Mouse (Mus musculus): ENCODE results near the gene Zmiz1. TPM values are rescaled to one million over a fixed set of nuclear protein-coding genes. Genes with fewer than 3 reads are reported as not detected.

Zmiz1 gene
- polyA plus RNA-seq, 1 experiment from 2014 or later, result 9.1 TPM

DNA sequence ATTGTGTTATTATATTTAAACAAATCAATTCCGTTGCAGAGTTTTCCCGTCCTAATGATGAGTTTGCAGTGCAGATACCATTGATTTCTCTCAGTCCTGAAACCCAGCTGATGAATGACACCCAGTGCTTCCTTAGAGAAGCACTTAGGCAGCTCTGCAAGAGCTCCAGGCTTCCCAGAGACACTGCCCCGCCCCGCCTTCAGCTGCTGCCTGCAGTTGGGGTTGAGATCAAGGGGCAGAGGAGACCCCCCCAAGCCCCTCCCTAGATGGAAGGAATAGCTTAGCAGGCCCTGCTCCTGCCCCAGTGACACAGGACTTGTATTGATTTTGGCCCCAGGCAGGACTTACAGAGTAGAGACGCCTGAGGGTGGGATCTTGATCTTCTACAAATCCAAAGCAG lies 53.0 kb downstream of the Zmiz1 start:
- H3K27me3 ChIP-seq (replicated peaks), result no peaks in the 10 kb centered on the region
- no peaks in the 10 kb centered on the region for H3K9me3 ChIP-seq (replicated peaks)
- H3K4me3 ChIP-seq, result no peak overlapping the region
- 41% methylated on average over 5 of the region's 5 CpGs for WGBS (ENCODE audit: insufficient replicate concordance)
- peaks cover 90% of the 10 kb centered on the region for H3K4me1 ChIP-seq
- no peak for ATAC-seq
- H3K9ac ChIP-seq, result no peak overlapping the region
- H3K4me2 ChIP-seq, result no peak overlapping the region
- peaks cover 7% of the 10 kb centered on the region; the same call in 1 of the 2 replicates for H3K36me3 ChIP-seq
- 0 out of 2 replicates have a peak overlapping the region, but pooled peaks have one; percentile 1 for H3K27ac ChIP-seq

DNA sequence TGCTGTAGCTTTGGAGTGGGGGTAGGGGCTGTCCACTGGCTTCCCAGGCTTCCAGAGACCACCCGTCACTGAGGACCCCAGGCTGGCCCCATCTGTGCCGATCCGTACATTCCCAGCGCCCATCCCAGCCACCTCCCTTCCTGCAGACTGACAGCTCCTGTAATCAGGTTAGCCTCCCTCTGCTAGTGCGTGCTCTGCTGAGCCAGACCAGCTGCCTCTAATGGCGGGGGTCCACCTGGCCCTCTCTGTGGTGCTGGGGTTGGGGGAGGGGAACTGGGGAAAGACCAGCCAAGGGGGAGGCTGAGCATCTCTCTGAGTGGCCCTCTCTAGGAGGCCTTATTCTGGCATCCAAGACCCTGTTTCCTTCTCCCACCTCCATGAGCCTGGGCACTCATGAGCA lies 53.8 kb downstream of the Zmiz1 start:
- no peak overlapping the region for H3K9ac ChIP-seq
- H3K27ac ChIP-seq, result no peak overlapping the region
- H3K27me3 ChIP-seq (replicated peaks), result no peaks in the 10 kb centered on the region
- no peak overlapping the region for H3K4me3 ChIP-seq
- 58% methylated on average over 6 of the region's 6 CpGs for WGBS (ENCODE audit: insufficient replicate concordance)
- peaks cover 98% of the 10 kb centered on the region for H3K4me1 ChIP-seq
- no peaks in the 10 kb centered on the region for H3K9me3 ChIP-seq (replicated peaks)
- H3K4me2 ChIP-seq, result no peak overlapping the region
- peaks cover 6% of the 10 kb centered on the region; the same call in 1 of the 2 replicates for H3K36me3 ChIP-seq
- no peak for ATAC-seq

- ATAC-seq, result no peak
- Histone ChIP-seq H3K9me3 (replicated peaks) (no peaks in the 10 kb centered on the region), H3K27ac (no peak overlapping the region; the same call in 1 of the 2 replicates), H3K27me3 (replicated peaks) (no peaks in the 10 kb centered on the region), H3K4me2 (no peak overlapping the region), H3K9ac (no peak overlapping the region), H3K4me1 (peaks cover 99% of the 10 kb centered on the region), H3K36me3 (peaks cover under 1% of the 10 kb centered on the region; the same call in 1 of the 2 replicates), H3K4me3 (no peak overlapping the region)
- WGBS (ENCODE audit: insufficient replicate concordance), result 58% methylated on average over 8 of the region's 8 CpGs
Measured at GRCm38 (mm10) chr14:25513496-25513895, 54.5 kb downstream of the Zmiz1 start.

GRCm38 (mm10) chr14:25514943-25515512 lies 56.0 kb downstream of the Zmiz1 start:
- Histone ChIP-seq H3K36me3 (no peaks in the 10 kb centered on the region), H3K4me2 (no peak overlapping the region), H3K9ac (no peak overlapping the region), H3K4me1 (peaks cover 99% of the 10 kb centered on the region), H3K27me3 (replicated peaks) (no peaks in the 10 kb centered on the region), H3K27ac (no peak overlapping the region), H3K9me3 (replicated peaks) (no peaks in the 10 kb centered on the region), H3K4me3 (no peak overlapping the region)
- no peak for ATAC-seq
- 72% methylated on average over 2 of the region's 2 CpGs for WGBS (ENCODE audit: insufficient replicate concordance)

GRCm38 (mm10) chr14:25515924-25516323 lies 56.9 kb downstream of the Zmiz1 start:
- Histone ChIP-seq H3K4me1 (peaks cover 99% of the 10 kb centered on the region), H3K4me3 (no peak overlapping the region), H3K27ac (peak overlapping the region; percentile 84; the same call in 1 of the 2 replicates), H3K4me2 (no peak overlapping the region), H3K9ac (no peak overlapping the region), H3K9me3 (replicated peaks) (no peaks in the 10 kb centered on the region), H3K36me3 (no peaks in the 10 kb centered on the region), H3K27me3 (replicated peaks) (no peaks in the 10 kb centered on the region)
- ATAC-seq, result no peak
- 81% methylated on average over 9 of the region's 9 CpGs for WGBS (ENCODE audit: insufficient replicate concordance)

DNA sequence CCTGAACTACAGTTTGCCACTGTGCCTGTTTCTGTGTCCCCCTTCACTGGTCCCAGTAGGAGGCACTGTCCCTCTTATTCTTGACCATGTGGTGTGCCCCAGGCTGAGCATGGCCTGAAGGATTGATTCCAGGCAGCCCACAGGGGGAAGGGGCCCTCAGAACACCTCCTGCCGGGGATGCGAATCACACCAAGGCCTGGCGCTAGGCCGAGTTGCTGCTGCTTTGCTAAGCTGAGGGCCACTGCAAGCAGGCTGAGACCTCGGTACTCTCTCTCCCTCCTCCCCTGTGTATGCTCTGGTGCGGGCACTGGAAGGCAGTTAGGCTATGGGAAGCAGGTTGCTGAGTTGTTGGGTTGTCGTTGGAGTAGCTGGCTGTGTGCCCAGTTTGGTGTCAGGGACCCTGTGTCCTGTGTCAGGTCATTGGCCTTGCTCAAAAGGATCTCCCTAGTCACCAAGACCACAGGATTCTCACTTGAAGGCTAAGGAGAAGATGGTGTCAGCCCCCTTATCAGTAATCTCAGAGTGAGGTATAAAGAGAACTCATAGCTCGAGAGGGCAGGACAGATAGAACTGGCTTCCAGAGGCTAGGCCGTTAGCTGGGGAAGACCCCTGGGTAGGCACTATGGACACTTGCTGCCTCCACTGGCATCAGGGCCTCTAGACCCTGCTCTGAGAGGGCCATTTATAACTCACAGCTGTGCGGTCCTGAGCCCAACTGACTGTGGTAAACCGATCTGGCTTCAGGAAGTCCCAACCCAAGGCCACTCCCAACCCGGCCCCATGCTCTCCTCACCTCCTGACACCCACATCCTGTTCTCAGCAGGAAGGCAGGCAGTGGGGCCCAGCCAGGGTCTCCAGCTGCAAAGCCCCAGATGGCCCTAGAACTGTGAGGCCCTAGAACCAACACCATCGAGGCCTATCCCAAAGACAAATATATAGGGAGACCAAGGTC lies 57.9 kb downstream of the Zmiz1 start:
- H3K27ac ChIP-seq, result peak overlapping the region; percentile 84
- no peak overlapping the region for H3K4me3 ChIP-seq
- WGBS (ENCODE audit: insufficient replicate concordance), result 11% methylated on average over 13 of the region's 13 CpGs
- H3K9ac ChIP-seq, result peak overlapping the region; percentile 27; the same call in 1 of the 2 replicates
- no peaks in the 10 kb centered on the region for H3K27me3 ChIP-seq (replicated peaks)
- peaks cover 99% of the 10 kb centered on the region for H3K4me1 ChIP-seq
- ATAC-seq, result peak; percentile 60
- peak overlapping the region; percentile 35 for H3K4me2 ChIP-seq
- no peaks in the 10 kb centered on the region for H3K9me3 ChIP-seq (replicated peaks)
- no peaks in the 10 kb centered on the region for H3K36me3 ChIP-seq

DNA sequence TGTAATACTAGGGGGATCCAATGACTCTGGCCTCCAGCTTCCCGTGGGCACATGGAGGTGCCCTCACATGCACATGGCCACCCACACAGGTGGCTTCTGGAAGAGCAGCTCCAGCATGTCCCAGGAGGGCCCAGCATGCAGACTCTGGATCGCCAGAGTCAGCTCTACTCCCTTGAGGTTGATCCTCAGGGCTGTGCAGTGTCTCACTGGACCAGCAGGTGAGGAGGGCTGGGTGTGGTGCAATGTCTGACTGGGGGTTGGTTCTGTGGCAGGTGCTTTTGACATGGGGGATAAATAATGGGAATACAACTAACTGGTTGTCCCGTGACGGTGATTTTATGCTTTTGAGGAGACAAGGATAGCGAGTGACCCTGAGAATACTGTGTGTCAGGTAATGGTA lies 59.7 kb downstream of the Zmiz1 start:
- Histone ChIP-seq H3K36me3 (no peaks in the 10 kb centered on the region; the same call in 1 of the 2 replicates), H3K9ac (no peak overlapping the region), H3K4me1 (peaks cover 99% of the 10 kb centered on the region), H3K4me2 (no peak overlapping the region), H3K27ac (no peak overlapping the region), H3K4me3 (no peak overlapping the region), H3K27me3 (replicated peaks) (no peaks in the 10 kb centered on the region), H3K9me3 (replicated peaks) (no peaks in the 10 kb centered on the region)
- WGBS (ENCODE audit: insufficient replicate concordance), result 79% methylated on average over 5 of the region's 5 CpGs
- no peak for ATAC-seq

DNA sequence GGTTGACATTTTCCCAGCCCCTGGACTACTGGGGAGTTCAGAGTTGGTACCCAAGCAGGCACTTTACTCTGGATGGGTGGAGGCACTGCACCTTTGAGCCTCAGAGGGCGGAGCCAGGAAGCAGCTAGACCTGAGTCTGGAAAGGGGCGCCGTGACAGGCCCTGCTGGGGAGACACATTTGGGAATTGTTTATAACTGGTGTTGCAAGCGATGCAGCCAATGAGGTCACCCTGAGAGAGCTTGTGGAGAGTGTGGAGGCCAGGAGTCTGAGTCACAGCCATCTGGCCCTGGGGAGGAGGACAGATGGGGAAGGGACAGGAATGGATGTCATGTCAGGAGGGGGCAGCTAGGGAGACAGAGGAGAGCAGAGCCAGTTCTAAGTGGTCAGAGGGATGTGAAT lies 60.7 kb downstream of the Zmiz1 start:
- 0 out of 2 replicates have a peak overlapping the region, but pooled peaks have one; percentile 93 for H3K27ac ChIP-seq
- 62% methylated on average over 4 of the region's 4 CpGs for WGBS (ENCODE audit: insufficient replicate concordance)
- no peak overlapping the region for H3K4me2 ChIP-seq

DNA sequence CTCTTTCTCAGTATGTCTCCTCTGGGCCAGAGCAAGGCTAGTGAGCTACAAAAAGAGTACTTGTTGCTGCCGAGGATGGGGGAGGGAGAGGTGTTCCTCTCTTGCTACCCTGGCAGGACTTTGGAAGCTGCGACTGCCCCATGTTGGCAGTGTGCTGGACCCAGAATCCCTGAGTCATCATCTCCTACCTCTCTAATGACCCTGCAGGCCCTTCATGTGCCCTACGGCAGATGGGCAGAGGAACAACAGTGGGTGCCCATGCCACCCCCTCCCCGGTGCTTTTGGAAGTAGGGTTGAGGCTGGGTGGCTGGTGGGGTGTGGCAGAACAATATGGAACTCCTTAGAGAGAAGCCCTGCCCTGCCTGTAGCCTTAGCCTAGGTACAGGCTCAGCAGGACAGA lies 61.6 kb downstream of the Zmiz1 start:
- no peak overlapping the region for H3K4me3 ChIP-seq
- peaks cover 5% of the 10 kb centered on the region; the same call in 1 of the 2 replicates for H3K36me3 ChIP-seq
- H3K4me2 ChIP-seq, result no peak overlapping the region
- no peak overlapping the region for H3K9ac ChIP-seq
- peaks cover 100% of the 10 kb centered on the region for H3K4me1 ChIP-seq
- H3K9me3 ChIP-seq (replicated peaks), result no peaks in the 10 kb centered on the region
- WGBS (ENCODE audit: insufficient replicate concordance), result 69% methylated on average over 4 of the region's 4 CpGs
- H3K27ac ChIP-seq, result peak overlapping the region; percentile 93
- ATAC-seq, result no peak
- H3K27me3 ChIP-seq (replicated peaks), result no peaks in the 10 kb centered on the region

More for the DNA sequence above, 60.7 kb downstream of the Zmiz1 start:
- Histone ChIP-seq H3K9ac (peak overlapping the region; percentile 13; the same call in 1 of the 2 replicates), H3K4me3 (no peak overlapping the region), H3K4me1 (peaks cover 100% of the 10 kb centered on the region), H3K9me3 (replicated peaks) (no peaks in the 10 kb centered on the region), H3K36me3 (peaks cover 5% of the 10 kb centered on the region; the same call in 1 of the 2 replicates), H3K27me3 (replicated peaks) (no peaks in the 10 kb centered on the region)
- no peak for ATAC-seq

GRCm38 (mm10) chr14:25520991-25521390 lies 62.0 kb downstream of the Zmiz1 start:
- Histone ChIP-seq H3K36me3 (peaks cover 6% of the 10 kb centered on the region; the same call in 1 of the 2 replicates), H3K9me3 (replicated peaks) (no peaks in the 10 kb centered on the region), H3K27ac (peak overlapping the region; percentile 93), H3K4me1 (peaks cover 100% of the 10 kb centered on the region), H3K4me3 (no peak overlapping the region), H3K27me3 (replicated peaks) (no peaks in the 10 kb centered on the region), H3K9ac (no peak overlapping the region), H3K4me2 (no peak overlapping the region)
- WGBS (ENCODE audit: insufficient replicate concordance), result 75% methylated on average over 9 of the region's 9 CpGs
- ATAC-seq, result no peak

DNA sequence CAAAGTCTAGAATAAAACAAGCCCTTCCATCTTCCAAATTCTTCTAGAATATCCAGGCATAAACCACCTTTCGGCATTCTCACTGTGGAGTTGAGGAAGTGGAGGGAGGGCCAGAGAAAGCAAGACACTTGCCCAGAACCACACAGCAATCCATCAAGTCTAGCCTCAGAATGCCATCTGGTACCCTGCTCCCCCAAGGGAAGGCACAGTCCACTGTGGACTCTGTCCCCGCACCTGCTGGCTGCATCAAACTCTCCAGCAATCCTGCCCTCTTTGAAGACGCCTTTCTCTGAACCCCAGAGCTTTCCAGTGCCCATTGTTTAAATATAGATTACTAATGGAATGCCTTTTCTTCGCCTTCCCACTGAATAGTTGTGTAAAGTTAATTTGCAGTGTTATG lies 62.5 kb downstream of the Zmiz1 start:
- ATAC-seq, result no peak
- H3K27ac ChIP-seq, result peak overlapping the region; percentile 93

DNA sequence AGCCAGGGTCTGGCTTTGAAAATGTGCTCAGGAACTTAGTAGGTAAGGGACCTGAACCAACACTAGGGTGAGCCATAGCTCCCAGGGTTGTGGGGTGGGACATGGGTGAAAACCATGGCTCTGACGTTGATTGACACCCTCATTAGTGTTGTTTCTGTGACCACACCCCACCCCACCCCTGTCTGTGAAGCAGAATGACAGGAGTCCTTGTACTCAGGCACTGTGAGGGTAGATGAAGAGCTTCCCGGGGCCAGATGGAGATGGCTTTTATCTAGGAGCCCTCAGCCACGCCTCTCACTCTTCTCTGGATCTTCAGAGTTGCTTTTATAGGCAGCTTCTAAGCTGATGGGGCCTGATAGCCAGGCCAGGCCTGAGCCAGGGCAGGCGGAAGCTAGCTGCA lies 63.4 kb downstream of the Zmiz1 start:
- Histone ChIP-seq H3K4me1 (peaks cover 100% of the 10 kb centered on the region), H3K4me2 (peak overlapping the region; percentile 38), H3K27ac (peak overlapping the region; percentile 93), H3K4me3 (no peak overlapping the region), H3K36me3 (peaks cover 9% of the 10 kb centered on the region; the same call in 1 of the 2 replicates), H3K9ac (peak overlapping the region; percentile 64; the same call in 1 of the 2 replicates), H3K27me3 (replicated peaks) (no peaks in the 10 kb centered on the region), H3K9me3 (replicated peaks) (no peaks in the 10 kb centered on the region)
- WGBS (ENCODE audit: insufficient replicate concordance), result 10% methylated on average over 4 of the region's 4 CpGs
- ATAC-seq, result peak; percentile 86

More for the DNA sequence above, 62.5 kb downstream of the Zmiz1 start:
- 75% methylated on average over 4 of the region's 4 CpGs for WGBS (ENCODE audit: insufficient replicate concordance)
- peaks cover 100% of the 10 kb centered on the region for H3K4me1 ChIP-seq
- 0 out of 2 replicates have a peak overlapping the region, but pooled peaks have one; percentile 49 for H3K9ac ChIP-seq
- H3K4me3 ChIP-seq, result no peak overlapping the region
- H3K27me3 ChIP-seq (replicated peaks), result no peaks in the 10 kb centered on the region
- no peak overlapping the region for H3K4me2 ChIP-seq
- H3K9me3 ChIP-seq (replicated peaks), result no peaks in the 10 kb centered on the region
- H3K36me3 ChIP-seq, result peaks cover 9% of the 10 kb centered on the region; the same call in 1 of the 2 replicates
